Mouse (Mus musculus) large intestine, adult 2 months (tissue): Measurements from ENCODE around the gene Gimap1. TPM values are rescaled to one million over a fixed set of nuclear protein-coding genes. Genes with fewer than 3 reads are reported as not detected.

ENCODE experiments used
- DNase-seq: peaks from one replicate; pipeline ENCODE4 v3.0.0-alpha.2; 2012; ENCODE audit warnings: low read depth, low spot score
- WGBS: fragments of 180-500 bp; shearing (Covaris S2); methylation state at CpG from one replicate; pipeline ENCODE4 v1.1.7; 2018; 5-methylcytosine and 5-hydroxymethylcytosine counted together
- polyA plus RNA-seq: library from polyadenylated mRNA; depleted of rRNA; stranded (reverse); fragments of >200 nt; gene quantifications from 2 replicates; pipeline ENCODE4 v1.2.3, GENCODE M21; 2012; rRNA removed

Gene Gimap1
- polyA plus RNA-seq = 12.2 and 13.9 TPM in 2 replicates

DNA sequence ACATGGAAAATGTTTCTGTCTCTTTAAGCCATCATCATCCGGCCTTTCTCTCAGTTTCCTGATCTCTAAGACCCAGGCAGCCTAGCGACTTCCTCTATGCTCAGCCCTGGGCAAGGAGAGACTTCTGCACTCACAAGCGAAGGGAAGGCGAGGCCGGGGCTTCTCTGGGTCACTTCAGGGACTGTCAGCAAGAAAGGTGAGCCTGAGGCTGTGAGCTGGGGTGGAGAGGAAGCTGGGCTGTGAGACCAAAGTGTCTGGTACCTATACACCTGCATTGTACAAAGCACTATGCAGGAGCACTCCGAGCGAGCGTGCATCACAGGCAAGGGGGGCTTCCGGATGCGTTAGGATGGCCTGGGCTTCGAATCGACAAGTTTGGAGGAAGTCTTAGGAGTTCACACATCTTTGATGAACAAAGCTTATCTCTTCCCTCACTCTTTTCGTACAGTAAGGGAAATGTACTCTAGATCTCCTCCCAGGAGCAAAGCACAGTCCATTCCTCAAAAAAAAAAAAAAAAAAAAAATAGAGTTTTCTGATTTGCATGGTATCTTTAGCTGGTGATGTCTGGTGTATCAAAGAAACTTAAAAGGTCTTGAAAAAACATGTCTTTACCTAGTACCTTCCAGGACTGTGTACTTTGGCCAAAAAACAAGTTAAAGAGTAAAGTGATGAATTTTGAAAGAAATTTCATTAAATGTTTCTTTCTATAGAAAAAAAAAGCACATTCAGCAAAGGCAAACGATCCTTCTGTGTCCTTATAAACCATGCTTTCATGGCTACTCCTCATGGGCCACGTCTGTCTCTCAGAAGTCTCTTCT is at the start of gene Gimap1:
Gene Gimap1 (plus strand): TSS at position 94 of the 819 bp plus-strand sequence.
- no peak for DNase-seq
- 66% methylated on average over 15 of the region's 15 CpGs for WGBS

- DNase-seq = no peak
- WGBS = 81% methylated on average over 2 of the region's 2 CpGs
These were observed 49.5 kb upstream of the Gimap1 start for GRCm38 (mm10) chr6:48689320-48689719.

GRCm38 (mm10) chr6:48692962-48693361 is 45.9 kb upstream of the Gimap1 start:
- 68% methylated on average over 6 of the region's 6 CpGs for WGBS
- no peak for DNase-seq

- DNase-seq = no peak
- 80% methylated on average over 4 of the region's 4 CpGs for WGBS
These were observed 41.9 kb upstream of the Gimap1 start for GRCm38 (mm10) chr6:48696830-48697554.

GRCm38 (mm10) chr6:48697555-48697930 is 41.3 kb upstream of the Gimap1 start:
- 26% methylated on average over 1 of the region's 1 CpGs for WGBS
- DNase-seq = no peak

DNA sequence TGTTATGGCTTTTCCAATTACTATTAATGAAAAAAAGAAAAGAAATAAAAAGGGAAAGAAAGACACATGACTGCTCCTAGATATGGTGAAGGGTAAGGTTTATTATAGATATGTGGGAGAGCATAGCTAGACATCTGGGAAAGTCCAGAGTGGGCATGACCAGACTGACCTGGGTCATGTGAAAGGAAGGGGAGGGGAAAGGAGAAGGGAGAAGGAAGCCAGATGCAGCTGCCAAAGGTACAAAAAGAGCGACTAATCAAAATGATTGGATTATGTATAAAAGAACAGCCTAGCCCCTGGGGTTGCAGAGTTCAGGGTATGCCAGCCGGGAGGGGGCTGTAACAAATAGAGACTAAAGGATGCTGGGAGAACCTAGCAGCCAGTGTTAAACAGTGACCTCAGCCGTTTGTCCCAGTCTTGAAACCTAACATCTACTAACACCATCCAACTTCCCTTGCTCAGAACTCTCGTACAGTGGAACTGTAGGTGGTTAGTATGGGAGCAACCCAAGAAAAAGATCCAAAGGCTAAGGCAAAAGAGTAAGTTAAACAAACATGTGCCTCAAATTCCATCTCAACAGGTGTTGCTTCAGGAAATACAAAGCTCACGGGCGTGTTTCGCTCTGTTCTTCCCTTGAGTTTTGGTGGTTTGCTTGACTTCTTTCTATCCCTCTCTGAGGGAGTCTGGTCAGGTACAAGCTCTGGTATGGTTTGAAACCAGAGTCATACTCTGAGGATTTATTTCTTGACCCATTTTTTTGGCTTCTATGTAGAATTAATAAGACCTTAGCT is 40.6 kb upstream of the Gimap1 start:
- no peak for DNase-seq
- WGBS = 68% methylated on average over 7 of the region's 7 CpGs

- 72% methylated on average over 3 of the region's 3 CpGs for WGBS
- no peak for DNase-seq
These were observed 40.0 kb upstream of the Gimap1 start for GRCm38 (mm10) chr6:48698888-48699287.

DNA sequence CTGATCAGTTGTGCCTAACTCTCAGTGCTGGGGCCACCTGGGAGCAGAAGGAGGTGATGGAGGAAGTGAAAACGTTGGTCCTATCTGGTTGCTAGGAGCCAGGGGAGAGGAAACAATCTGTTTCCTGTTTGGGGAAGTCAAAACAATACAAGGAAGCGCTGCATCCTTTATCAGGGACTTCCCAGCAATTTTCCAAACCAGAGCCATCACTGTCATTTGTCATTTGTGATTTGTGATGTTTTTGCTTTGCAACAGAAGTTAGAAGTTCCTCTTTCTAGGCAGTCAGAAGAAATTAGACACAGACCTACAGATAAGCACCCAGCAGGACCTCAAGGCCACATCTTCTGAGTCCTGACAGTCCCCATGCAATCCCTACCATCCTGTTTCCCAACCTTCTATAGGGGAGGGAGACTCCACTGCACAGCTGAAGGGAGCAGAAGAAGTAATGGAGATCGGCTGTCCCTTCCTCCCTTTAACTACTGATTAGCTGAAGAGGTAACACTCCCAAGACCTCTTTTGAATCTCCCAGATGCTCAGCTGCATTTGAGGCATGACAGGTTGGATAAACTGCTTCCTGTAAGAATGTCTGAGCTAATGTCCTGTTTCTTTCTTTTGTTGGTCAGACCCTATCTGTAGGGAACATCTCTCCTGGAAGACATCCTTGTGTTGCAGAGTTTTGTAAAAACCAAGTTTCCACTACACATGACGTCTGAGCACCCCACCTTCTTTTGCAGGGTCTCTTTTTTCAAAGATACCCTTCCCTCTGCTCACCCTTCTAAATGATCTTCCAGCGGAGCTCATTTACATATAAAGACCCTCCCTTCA is 38.4 kb upstream of the Gimap1 start:
- WGBS = 56% methylated on average over 5 of the region's 5 CpGs
- DNase-seq = no peak

GRCm38 (mm10) chr6:48702146-48702545 is 36.7 kb upstream of the Gimap1 start:
- no peak for DNase-seq
- 86% methylated on average over 7 of the region's 7 CpGs for WGBS

- no peak for DNase-seq
- 64% methylated on average over 5 of the region's 5 CpGs for WGBS
These were observed 36.3 kb upstream of the Gimap1 start for GRCm38 (mm10) chr6:48702601-48703000.

- DNase-seq = no peak
These were observed 34.7 kb upstream of the Gimap1 start for GRCm38 (mm10) chr6:48704146-48704545.

- no peak for DNase-seq
- 65% methylated on average over 3 of the region's 3 CpGs for WGBS
These were observed 32.7 kb upstream of the Gimap1 start for GRCm38 (mm10) chr6:48706130-48706529.

DNA sequence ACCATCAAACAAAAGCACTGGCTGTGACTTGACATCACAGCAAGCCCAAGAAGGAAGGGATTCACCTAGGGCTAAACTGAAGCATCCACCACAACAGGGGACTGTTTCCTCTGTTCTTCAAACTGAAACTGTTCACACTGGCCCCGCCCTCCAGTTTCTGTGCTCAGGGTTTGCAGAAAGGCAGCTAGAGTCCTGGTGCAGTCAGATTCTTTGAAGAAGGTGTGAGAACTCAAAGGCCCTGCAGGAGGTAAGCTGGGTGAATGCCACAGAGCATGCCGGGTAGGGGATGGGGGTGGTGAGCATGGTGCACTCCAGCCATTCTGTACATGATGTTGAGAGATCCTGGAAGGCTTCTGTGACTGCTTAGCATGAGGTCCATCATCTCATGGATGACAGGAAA is 20.4 kb upstream of the Gimap1 start, which contains the start of the genes Gm28053 and Gimap7:
Gene Gm28053 (plus strand): TSS at position 153 of the 400 bp plus-strand sequence.
Gene Gimap7 (plus strand): TSS at position 167 of the 400 bp plus-strand sequence.
- no peak for DNase-seq
- 58% methylated on average over 2 of the region's 2 CpGs for whole genome bisulfite sequencing

GRCm38 (mm10) chr6:48720326-48720725 is 18.5 kb upstream of the Gimap1 start:
- 76% methylated on average over 4 of the region's 4 CpGs for WGBS
- no peak for DNase-seq

DNA sequence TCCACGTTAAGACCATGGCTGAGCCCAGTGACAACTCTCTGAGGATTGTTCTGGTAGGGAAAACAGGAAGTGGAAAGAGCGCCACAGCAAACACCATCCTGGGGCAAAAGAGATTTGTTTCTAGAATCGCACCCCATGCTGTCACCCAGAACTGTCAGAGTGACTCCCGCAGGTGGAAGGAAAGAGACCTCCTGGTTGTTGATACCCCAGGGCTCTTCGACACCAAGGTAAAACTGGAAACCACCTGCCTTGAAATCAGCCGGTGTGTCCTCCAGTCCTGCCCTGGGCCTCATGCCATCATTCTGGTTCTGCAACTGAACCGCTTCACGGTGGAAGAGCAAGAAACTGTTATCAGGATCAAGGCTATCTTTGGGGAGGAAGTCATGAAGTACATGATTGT is 15.4 kb upstream of the Gimap1 start:
- DNase-seq = no peak

DNA sequence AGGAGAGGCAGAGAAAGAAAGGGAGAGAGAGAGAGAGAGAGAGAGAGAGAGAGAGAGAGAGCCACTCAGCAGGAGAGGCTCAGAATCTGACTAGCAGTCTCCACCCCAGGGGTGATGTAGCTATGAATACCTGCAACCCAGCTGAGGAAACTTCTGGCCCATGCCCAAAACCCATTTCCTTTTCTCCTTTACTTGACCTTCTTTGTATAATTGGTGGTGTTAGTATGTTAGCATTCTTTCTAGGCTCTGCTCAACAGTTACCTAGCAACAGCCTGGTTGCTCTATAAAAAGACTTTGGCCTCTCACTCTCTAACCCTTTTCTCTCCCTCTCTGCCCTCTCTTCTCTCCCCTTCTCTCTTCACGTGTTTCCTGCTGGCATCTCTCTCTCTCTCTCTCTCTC is 13.4 kb upstream of the Gimap1 start:
- no peak for DNase-seq

More for the DNA sequence above, 15.4 kb upstream of the Gimap1 start:
- 73% methylated on average over 8 of the region's 8 CpGs for WGBS

GRCm38 (mm10) chr6:48727761-48728160 is 11.1 kb upstream of the Gimap1 start:
- 89% methylated on average over 5 of the region's 5 CpGs for WGBS
- DNase-seq = no peak

More for the DNA sequence above, 13.4 kb upstream of the Gimap1 start:
- 0% methylated on average over 1 of the region's 1 CpGs for WGBS

DNA sequence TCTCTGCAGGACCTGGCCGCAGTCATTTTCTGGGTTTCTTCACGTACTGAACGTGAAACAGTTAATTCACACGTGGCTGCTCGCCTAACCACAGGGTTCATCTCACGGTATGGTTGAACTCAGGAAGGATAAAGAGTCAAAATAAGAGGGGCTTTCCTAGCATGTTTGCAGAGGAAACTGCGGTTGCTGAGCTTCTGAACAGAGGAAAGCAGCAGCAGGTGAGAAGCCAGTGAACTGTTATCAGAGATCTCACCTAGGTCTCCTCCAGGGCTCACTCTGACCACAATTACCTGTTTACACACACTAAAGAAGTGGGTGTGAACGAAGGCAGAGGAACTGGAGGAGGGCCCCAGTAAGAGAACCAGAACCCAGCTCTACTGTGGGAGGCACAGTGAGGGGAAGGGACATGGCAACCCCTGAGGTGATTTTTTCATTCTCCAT is 6.0 kb upstream of the Gimap1 start:
- DNase-seq = no peak
- 36% methylated on average over 8 of the region's 8 CpGs for WGBS

DNA sequence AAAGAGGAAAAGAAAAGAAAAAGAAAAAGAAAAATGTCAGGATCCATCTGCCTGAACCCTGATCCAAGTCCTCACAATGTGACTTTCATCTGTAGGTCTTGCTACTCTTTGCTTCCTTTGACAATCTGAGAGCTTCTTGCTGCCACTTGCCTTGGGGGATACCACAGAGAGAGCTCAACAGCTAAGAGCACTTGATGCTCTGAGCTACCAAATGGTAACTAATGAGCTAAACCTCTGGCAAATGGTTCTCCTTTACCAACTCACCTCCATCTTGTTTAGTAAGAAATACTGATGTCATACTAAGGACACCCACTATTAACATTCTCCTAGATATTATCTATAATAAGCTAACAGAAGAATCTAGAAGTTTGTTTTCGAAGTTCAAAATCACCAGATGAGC is 5.2 kb upstream of the Gimap1 start:
- 86% methylated on average over 1 of the region's 1 CpGs for WGBS
- no peak for DNase-seq
